Mouse (Mus musculus): ENCODE data around the gene Klrg2. TPM values are rescaled to one million over a fixed set of nuclear protein-coding genes. Genes with fewer than 3 reads are reported as not detected.

Klrg2 gene
- polyA plus RNA-seq, 1 experiment from 2014 or later: 0.11 TPM

DNA sequence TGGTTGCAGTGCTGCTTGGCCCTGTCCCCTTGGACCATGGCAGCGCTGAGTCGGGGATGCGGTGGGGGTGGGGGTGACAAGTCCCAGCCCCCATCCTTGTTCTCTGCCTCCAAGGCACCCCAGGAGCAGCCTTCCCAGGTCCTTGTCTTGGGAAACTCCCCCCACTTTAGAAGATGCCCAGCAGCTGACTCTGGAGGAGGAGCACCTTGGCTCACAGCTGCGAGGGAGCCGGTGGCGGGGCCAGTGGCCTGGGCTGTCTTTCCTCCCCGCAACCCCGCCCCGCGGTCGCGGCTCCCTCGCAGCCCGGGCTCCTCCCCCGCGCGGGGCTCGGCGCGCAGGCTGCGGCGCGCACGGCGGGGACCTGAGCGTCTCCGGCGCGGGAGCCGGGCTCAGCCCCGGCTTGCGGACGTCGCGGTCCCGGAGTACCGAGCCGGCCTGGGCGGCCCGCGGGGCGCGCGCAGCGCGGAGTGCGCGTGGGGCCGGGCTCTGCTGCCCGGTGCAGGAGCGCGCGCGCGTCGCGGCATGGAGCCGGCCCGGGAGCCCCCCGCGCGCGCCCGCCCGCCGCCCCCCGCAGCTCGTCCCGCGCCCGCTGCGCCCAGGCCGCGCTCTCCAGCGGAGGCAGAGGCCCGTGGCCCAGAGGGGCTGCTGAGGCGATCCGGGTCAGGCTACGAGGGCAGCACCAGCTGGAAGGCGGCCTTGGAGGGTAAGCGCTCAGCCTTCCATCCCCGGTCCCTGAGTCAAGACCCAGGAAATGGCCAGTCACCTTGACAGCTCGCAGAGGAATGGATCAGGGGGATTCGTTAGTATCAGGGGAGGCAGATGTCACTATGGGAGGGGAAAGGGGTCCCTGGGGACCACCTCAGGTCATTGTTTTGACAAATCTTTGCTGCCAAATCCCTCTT is 25.9 kb upstream of the Klrg2 start, which contains the start of gene Clec2l:
Gene Clec2l (plus strand): TSS at position 356 of the 902 bp plus-strand sequence.
- Histone ChIP-seq H3K36me3 (ENCODE audit: control insufficient read depth, insufficient read depth, low read length) (no peaks in the 10 kb centered on the region), H3K27me3 (ENCODE audit: control insufficient read depth, insufficient read depth, low read length) (peaks cover 14% of the 10 kb centered on the region), H3K27ac (ENCODE audit: low read depth, low read length) (no peak within 1 kb of the TSS), H3K9me3 (ENCODE audit: control insufficient read depth, low read length) (no peaks in the 10 kb centered on the region), H3K4me3 (ENCODE audit: low read depth, low read length) (peak within 1 kb of the TSS; percentile 61), H3K4me1 (ENCODE audit: control insufficient read depth, insufficient read depth, low read length) (peaks cover 6% of the 10 kb centered on the region), H3K4me2 (peak within 1 kb of the TSS; percentile 77), H3K9ac (ENCODE audit: low read length) (peak within 1 kb of the TSS; percentile 55)
- DNase-seq (ENCODE audit: low spot score, missing footprints) (peak; percentile 94), ATAC-seq (ENCODE audit: low FRiP score) (peak; percentile 85)
- under 1% methylated on average over 59 of the region's 84 CpGs for WGBS

DNA sequence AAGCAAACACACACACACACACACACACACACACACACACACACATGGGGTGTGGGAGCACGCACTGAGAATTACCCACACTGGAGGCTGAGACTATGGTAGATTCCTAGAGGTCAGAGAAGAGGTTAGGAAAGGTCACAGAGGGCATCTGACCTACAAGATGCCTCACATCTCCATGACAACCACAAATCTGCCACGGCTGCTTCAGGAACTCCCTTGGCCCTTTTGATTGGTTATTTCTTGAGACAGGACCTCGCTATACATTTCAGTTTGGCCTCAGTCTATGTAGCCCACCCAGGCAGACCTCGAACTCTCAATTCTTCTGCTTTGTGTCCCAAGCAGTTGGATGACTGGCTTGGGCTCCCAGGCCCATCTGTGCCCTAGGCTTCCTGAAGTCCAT is 24.6 kb upstream of the Klrg2 start:
- peaks cover 14% of the 10 kb centered on the region for H3K27me3 ChIP-seq (ENCODE audit: control insufficient read depth, insufficient read depth, low read length)
- ATAC-seq (ENCODE audit: low FRiP score) (no peak), DNase-seq (ENCODE audit: low spot score, missing footprints) (no peak)
- H3K9me3 ChIP-seq (ENCODE audit: control insufficient read depth, low read length): no peaks in the 10 kb centered on the region
- H3K27ac ChIP-seq (ENCODE audit: low read depth, low read length): no peak overlapping the region
- peaks cover 6% of the 10 kb centered on the region for H3K4me1 ChIP-seq (ENCODE audit: control insufficient read depth, insufficient read depth, low read length)
- no peaks in the 10 kb centered on the region for H3K36me3 ChIP-seq (ENCODE audit: control insufficient read depth, insufficient read depth, low read length)
- no peak overlapping the region for H3K4me3 ChIP-seq (ENCODE audit: low read depth, low read length)
- no peak overlapping the region for H3K9ac ChIP-seq (ENCODE audit: low read length)
- no peak overlapping the region for H3K4me2 ChIP-seq
- WGBS: 14% methylated on average over 4 of the region's 4 CpGs

DNA sequence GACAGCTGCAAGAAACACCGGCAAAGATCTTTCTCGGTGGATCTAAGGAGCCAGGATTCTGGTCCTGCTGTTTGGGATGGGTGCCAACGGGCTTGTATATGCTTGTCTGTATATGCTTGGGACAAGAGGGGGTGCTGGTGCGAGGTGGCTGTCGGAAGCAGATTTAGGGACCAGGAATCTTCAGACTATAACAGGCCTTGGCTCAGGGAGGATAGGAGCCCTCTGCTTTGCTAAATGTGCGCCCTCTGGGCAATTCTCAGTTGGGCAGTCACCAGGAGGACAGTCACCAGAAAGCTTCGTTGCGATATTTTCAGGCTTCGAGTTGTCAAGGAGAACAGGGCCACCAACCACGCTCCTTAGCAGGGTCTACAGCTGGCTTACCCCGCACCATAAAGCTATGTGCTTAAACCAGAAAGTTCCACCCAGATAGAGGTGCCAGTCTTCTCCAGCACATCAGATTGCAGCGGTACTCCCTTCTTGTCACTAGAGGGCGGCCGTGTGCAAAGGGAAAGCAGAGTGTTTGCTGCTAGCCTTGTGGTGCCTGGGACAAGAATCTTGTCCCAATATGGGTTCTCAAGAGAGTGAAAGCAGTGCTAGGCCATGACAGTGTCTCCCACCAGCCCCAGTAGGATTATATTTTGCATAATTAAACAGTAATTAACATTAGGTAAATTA is 13.4 kb upstream of the Klrg2 start:
- Histone ChIP-seq H3K4me2 (no peak overlapping the region), H3K27me3 (ENCODE audit: control insufficient read depth, insufficient read depth, low read length) (no peaks in the 10 kb centered on the region), H3K9me3 (ENCODE audit: control insufficient read depth, low read length) (no peaks in the 10 kb centered on the region), H3K36me3 (ENCODE audit: control insufficient read depth, insufficient read depth, low read length) (no peaks in the 10 kb centered on the region), H3K9ac (ENCODE audit: low read length) (no peak overlapping the region), H3K4me1 (ENCODE audit: control insufficient read depth, insufficient read depth, low read length) (no peaks in the 10 kb centered on the region), H3K27ac (ENCODE audit: low read depth, low read length) (no peak overlapping the region), H3K4me3 (ENCODE audit: low read depth, low read length) (no peak overlapping the region)
- DNase-seq (ENCODE audit: low spot score, missing footprints) (peak; percentile 94), ATAC-seq (ENCODE audit: low FRiP score) (peak; percentile 42; the same call in 1 of the 2 replicates)
- 44% methylated on average over 14 of the region's 14 CpGs for WGBS

DNA sequence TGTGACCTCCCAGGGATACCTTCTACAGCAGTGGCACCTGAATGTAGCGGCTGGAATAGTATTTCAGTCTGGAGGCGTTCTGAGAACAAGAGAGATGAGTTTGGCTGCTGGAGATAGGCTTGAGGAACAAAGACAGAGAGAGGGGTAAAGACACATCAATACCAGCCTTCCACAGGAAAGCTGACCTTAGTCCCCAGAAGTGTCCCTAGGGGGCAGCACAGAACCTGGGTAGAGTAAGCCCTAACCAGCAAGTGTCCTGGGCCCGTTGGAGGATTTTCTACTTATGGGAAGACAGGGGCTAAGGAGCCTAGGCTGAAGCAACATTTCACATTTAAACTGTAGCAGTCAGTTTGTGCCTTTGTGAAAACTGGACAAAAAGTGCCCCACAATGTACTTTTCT is 12.5 kb upstream of the Klrg2 start:
- Histone ChIP-seq H3K4me2 (no peak overlapping the region), H3K36me3 (ENCODE audit: control insufficient read depth, insufficient read depth, low read length) (no peaks in the 10 kb centered on the region), H3K4me1 (ENCODE audit: control insufficient read depth, insufficient read depth, low read length) (no peaks in the 10 kb centered on the region), H3K4me3 (ENCODE audit: low read depth, low read length) (no peak overlapping the region), H3K27me3 (ENCODE audit: control insufficient read depth, insufficient read depth, low read length) (no peaks in the 10 kb centered on the region), H3K9ac (ENCODE audit: low read length) (no peak overlapping the region), H3K9me3 (ENCODE audit: control insufficient read depth, low read length) (no peaks in the 10 kb centered on the region), H3K27ac (ENCODE audit: low read depth, low read length) (no peak overlapping the region)
- 69% methylated on average over 3 of the region's 3 CpGs for WGBS
- ATAC-seq (ENCODE audit: low FRiP score) (no peak), DNase-seq (ENCODE audit: low spot score, missing footprints) (peak; percentile 80)

DNA sequence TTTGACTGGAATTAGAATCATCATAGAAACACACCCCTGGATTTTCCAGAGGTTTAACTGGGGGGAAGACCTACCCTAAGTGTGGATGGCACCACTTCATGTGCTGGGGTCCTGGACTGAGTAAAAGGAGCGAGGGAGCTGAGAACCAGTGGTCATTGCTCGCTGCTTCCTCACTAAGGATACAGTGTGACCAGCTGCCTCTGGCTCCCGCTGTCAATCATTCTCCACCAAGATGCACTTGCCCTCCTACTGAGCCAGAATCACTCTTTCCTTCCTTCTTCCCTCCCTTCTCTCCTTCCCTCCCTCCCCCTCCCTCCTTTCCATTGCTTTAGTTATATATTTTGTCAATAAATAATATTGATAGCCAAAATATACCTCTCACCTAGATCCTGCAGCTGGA is 6.0 kb upstream of the Klrg2 start:
- peaks cover 5% of the 10 kb centered on the region; the same call in 1 of the 2 replicates for H3K27me3 ChIP-seq (ENCODE audit: control insufficient read depth, insufficient read depth, low read length)
- no peak overlapping the region for H3K9ac ChIP-seq (ENCODE audit: low read length)
- WGBS: 70% methylated on average over 3 of the region's 3 CpGs
- H3K36me3 ChIP-seq (ENCODE audit: control insufficient read depth, insufficient read depth, low read length): no peaks in the 10 kb centered on the region
- DNase-seq (ENCODE audit: low spot score, missing footprints) (peak; percentile 44), ATAC-seq (ENCODE audit: low FRiP score) (no peak)
- no peak overlapping the region for H3K4me2 ChIP-seq
- no peak overlapping the region for H3K27ac ChIP-seq (ENCODE audit: low read depth, low read length)
- no peak overlapping the region for H3K4me3 ChIP-seq (ENCODE audit: low read depth, low read length)
- H3K4me1 ChIP-seq (ENCODE audit: control insufficient read depth, insufficient read depth, low read length): no peaks in the 10 kb centered on the region
- H3K9me3 ChIP-seq (ENCODE audit: control insufficient read depth, low read length): no peaks in the 10 kb centered on the region

DNA sequence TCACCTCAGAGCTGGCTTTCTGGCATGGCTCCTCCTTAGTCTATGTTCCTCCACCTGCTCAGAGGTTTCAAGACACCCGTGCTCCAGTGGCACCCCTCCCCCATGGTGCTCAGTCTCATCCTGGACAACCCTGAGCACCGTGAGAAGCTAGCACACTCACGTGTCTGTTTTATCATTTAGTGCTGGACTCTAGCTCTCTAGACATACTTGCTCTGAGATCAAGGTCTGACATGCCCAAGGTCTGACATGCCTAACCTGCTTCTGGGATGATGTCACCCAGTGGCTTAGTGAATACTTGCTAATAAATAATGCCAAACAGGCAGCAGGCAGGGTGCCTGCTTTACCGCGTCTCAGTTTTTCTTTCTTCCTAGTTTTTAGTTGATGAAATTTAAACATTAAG is 5.6 kb upstream of the Klrg2 start:
- Histone ChIP-seq H3K27me3 (ENCODE audit: control insufficient read depth, insufficient read depth, low read length) (peaks cover 8% of the 10 kb centered on the region; the same call in 1 of the 2 replicates), H3K27ac (ENCODE audit: low read depth, low read length) (no peak overlapping the region), H3K9me3 (ENCODE audit: control insufficient read depth, low read length) (no peaks in the 10 kb centered on the region), H3K36me3 (ENCODE audit: control insufficient read depth, insufficient read depth, low read length) (no peaks in the 10 kb centered on the region), H3K4me1 (ENCODE audit: control insufficient read depth, insufficient read depth, low read length) (no peaks in the 10 kb centered on the region), H3K4me2 (no peak overlapping the region), H3K9ac (ENCODE audit: low read length) (no peak overlapping the region), H3K4me3 (ENCODE audit: low read depth, low read length) (no peak overlapping the region)
- DNase-seq (ENCODE audit: low spot score, missing footprints) (peak; percentile 31), ATAC-seq (ENCODE audit: low FRiP score) (no peak)
- 84% methylated on average over 5 of the region's 5 CpGs for WGBS

DNA sequence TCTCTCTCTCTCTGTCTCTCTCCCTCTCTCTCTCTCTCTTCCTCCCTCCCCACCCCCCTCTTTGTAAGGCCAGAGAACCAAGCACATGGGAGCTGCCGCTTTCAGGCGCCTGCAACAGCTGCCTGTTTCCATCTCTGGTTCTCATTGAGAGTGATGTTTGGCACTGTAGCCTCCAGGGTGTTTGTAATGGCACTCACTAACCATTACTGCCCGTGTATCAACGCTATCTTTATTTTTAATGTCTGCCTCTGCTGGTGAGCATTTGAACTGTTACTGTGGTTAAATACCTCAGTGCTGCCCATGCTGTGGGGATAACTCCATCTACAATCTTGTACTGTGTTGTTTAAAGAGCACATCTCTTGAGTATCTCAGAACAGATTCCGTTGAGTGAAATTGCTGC is 4.6 kb upstream of the Klrg2 start:
- DNase-seq (ENCODE audit: low spot score, missing footprints) (no peak), ATAC-seq (ENCODE audit: low FRiP score) (no peak)
- H3K4me1 ChIP-seq (ENCODE audit: control insufficient read depth, insufficient read depth, low read length): peaks cover 6% of the 10 kb centered on the region
- H3K36me3 ChIP-seq (ENCODE audit: control insufficient read depth, insufficient read depth, low read length): no peaks in the 10 kb centered on the region
- peaks cover 18% of the 10 kb centered on the region for H3K27me3 ChIP-seq (ENCODE audit: control insufficient read depth, insufficient read depth, low read length)
- no peak overlapping the region for H3K4me2 ChIP-seq
- 55% methylated on average over 5 of the region's 5 CpGs for WGBS
- H3K27ac ChIP-seq (ENCODE audit: low read depth, low read length): no peak overlapping the region
- H3K9me3 ChIP-seq (ENCODE audit: control insufficient read depth, low read length): no peaks in the 10 kb centered on the region
- no peak overlapping the region for H3K9ac ChIP-seq (ENCODE audit: low read length)
- no peak overlapping the region for H3K4me3 ChIP-seq (ENCODE audit: low read depth, low read length)

DNA sequence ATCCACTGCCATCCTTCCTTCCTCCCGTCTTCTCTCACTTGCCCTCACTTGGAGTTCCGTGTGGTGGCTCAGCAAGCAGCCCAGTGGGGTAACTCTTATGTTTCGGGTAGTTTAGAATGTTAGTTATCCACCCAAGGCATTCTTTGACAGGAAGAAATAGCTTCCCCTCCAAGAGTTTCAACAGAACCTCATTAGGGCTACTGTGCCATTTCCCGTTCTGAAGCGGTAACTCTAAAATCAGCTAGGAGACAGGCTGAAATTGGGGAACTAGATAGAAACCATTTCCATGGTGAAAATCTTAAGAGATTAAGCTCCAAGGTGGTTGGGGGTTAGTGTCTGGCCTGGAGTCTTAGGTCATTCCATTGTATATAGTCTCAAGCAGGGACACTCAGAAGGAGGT is 4.2 kb upstream of the Klrg2 start:
- Histone ChIP-seq H3K27ac (ENCODE audit: low read depth, low read length) (no peak overlapping the region), H3K4me2 (no peak overlapping the region), H3K27me3 (ENCODE audit: control insufficient read depth, insufficient read depth, low read length) (peaks cover 22% of the 10 kb centered on the region), H3K4me1 (ENCODE audit: control insufficient read depth, insufficient read depth, low read length) (peaks cover 10% of the 10 kb centered on the region), H3K9ac (ENCODE audit: low read length) (no peak overlapping the region), H3K36me3 (ENCODE audit: control insufficient read depth, insufficient read depth, low read length) (no peaks in the 10 kb centered on the region), H3K9me3 (ENCODE audit: control insufficient read depth, low read length) (no peaks in the 10 kb centered on the region), H3K4me3 (ENCODE audit: low read depth, low read length) (no peak overlapping the region)
- ATAC-seq (ENCODE audit: low FRiP score) (no peak), DNase-seq (ENCODE audit: low spot score, missing footprints) (no peak)
- 72% methylated on average over 5 of the region's 5 CpGs for WGBS

DNA sequence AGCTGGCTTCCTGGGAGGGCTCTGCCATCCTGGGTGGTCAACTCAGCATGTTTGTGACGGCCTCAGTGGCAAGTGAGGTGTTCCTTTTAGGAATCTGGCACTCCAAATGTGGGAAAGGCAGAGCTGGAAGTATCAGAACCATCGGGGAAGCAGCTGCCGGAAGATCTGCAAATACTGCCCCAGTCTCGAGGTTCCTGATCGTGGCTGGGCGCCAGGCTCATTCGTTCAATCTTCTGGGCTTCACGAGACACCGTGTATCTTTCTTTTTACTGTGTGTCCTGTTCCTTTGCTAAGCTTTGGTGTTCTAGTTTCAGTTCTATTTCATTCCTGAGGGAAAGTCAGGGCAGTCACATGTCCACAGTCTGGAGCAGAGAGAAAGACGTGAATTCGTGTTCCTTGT is 3.4 kb upstream of the Klrg2 start:
- no peaks in the 10 kb centered on the region for H3K9me3 ChIP-seq (ENCODE audit: control insufficient read depth, low read length)
- H3K4me1 ChIP-seq (ENCODE audit: control insufficient read depth, insufficient read depth, low read length): peaks cover 13% of the 10 kb centered on the region
- ATAC-seq (ENCODE audit: low FRiP score): no peak
- WGBS: 84% methylated on average over 11 of the region's 11 CpGs
- H3K36me3 ChIP-seq (ENCODE audit: control insufficient read depth, insufficient read depth, low read length): no peaks in the 10 kb centered on the region
- H3K27ac ChIP-seq (ENCODE audit: low read depth, low read length): no peak overlapping the region
- DNase-seq (ENCODE audit: low spot score, missing footprints): peak; percentile 54
- no peak overlapping the region for H3K4me2 ChIP-seq
- H3K9ac ChIP-seq (ENCODE audit: low read length): no peak overlapping the region
- no peak overlapping the region for H3K4me3 ChIP-seq (ENCODE audit: low read depth, low read length)
- peaks cover 30% of the 10 kb centered on the region for H3K27me3 ChIP-seq (ENCODE audit: control insufficient read depth, insufficient read depth, low read length)

All from midbrain, embryonic 11.5 days (tissue).